Mouse (Mus musculus) brain, embryonic 14.5 days (tissue): ENCODE measurements around the gene Sh3kbp1.

Experiments used
- CTCF ChIP-seq: fragments of 200-500 bp; IDR thresholded peaks from 2 replicates; pipeline ENCODE4 v1.5.1; 2012; ENCODE audit warnings: inconsistent platforms, mild to moderate bottlenecking, moderate library complexity, borderline replicate concordance; ENCODE audit not compliant: insufficient read depth, insufficient read length; ENCODE audit errors: extremely low read depth
- POLR2A ChIP-seq: fragments of 200-500 bp; IDR thresholded peaks from 2 replicates; pipeline ENCODE4 v1.6.1; 2012; ENCODE audit warnings: mild to moderate bottlenecking, inconsistent platforms, borderline replicate concordance; ENCODE audit not compliant: poor library complexity, insufficient read depth, insufficient read length, severe bottlenecking; ENCODE audit errors: extremely low read depth

DNA sequence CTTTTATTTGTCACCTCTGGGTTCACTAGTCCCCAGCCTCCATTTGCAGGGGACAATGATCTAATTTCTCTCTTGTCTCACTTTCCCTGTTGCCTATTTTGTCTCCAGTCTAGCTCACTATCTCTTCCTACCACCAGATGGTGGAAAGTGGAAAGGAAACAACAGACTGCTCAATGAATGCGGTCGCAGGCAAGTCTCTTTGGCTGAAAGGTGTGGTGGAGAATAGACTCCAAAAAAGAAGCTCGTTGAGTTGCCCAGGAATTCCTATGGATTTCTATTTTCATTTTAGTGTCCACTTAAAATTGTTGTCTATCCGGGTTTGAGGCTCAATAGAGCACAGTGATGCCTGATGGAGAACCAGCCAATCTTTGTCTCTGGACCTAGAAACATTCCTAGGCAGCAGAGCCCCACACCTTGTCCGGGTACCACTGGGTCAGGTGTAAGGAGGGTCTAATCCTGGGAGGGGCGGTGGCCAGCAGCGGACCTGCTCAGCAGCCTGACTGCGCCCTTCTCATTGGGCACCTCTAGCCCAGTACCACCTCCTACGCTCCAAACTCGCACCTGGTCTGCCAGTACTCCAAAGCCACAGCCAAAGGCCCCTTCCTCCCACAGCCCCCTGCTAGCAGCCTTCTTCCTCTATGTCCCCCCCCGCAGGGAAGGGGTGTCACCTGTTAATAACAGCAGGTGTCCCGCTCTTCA, 715 bp upstream of the Sh3kbp1 start:
- TF ChIP-seq CTCF: peak; percentile 46; the same call in 1 of the 2 replicates
- TF ChIP-seq POLR2A: no peak
